Mouse (Mus musculus) liver, postnatal 0 days (tissue): ENCODE measurements around the gene Rexo2.

ENCODE experiments used
- CTCF ChIP-seq: sonication (generic); IDR thresholded peaks from 2 replicates; pipeline ENCODE4 v1.5.1; 2016; ENCODE audit warnings: antibody characterized with exemption, low read depth
- EP300 ChIP-seq: IDR thresholded peaks from 2 replicates; pipeline ENCODE4 v1.6.1; 2016; ENCODE audit warnings: antibody characterized with exemption, low read depth, mild to moderate bottlenecking

GRCm38 (mm10) chr9:48460720-48461119, 19.7 kb downstream of the Rexo2 start:
- TF ChIP-seq CTCF (no peak), EP300 (no peak)
